Mouse (Mus musculus) lung, postnatal 0 days (tissue): ENCODE measurements at regions not wholly inside any gene's neighbourhood (a gene's known extent, or its start where the extent isn't known, plus 50 kb on each side); places are given as distances from the start of the nearest gene placed in this dataset.

ENCODE experiments used
- ATAC-seq: fragments of 200-750 bp; cut with Nextera tagmentation; 2 replicates; pipeline ENCODE4 v1.8.0; 2017; ENCODE audit warnings: moderate library complexity
- DNase-seq: peaks from one replicate; pipeline ENCODE4 v3.0.0-alpha.2; 2016; ENCODE audit warnings: low spot score
- H3K27ac ChIP-seq: fragments of 300-500 bp; sonication (generic); 2 replicates; pipeline ENCODE4 v1.5.1; 2014; ENCODE audit warnings: antibody characterized with exemption, mild to moderate bottlenecking, low read length, mixed read lengths
- H3K27me3 ChIP-seq: fragments of 300-500 bp; sonication (generic); replicated peaks from 2 replicates; pipeline ENCODE4 v1.6.1; 2014; ENCODE audit warnings: low read length, mixed read lengths; ENCODE audit not compliant: insufficient read depth
- H3K36me3 ChIP-seq: fragments of 300-500 bp; sonication (generic); 2 replicates; pipeline ENCODE4 v1.6.1; 2014; ENCODE audit warnings: low read length, mixed read lengths; ENCODE audit not compliant: insufficient read depth
- H3K4me1 ChIP-seq: fragments of 300-500 bp; sonication (generic); 2 replicates; pipeline ENCODE4 v1.6.1; 2014; ENCODE audit warnings: antibody characterized with exemption, low read depth, low read length, mixed read lengths; ENCODE audit not compliant: insufficient read depth
- H3K4me2 ChIP-seq: fragments of 300-500 bp; sonication (generic); replicated peaks from 2 replicates; pipeline ENCODE4 v1.6.1; 2014; ENCODE audit warnings: low read depth, mild to moderate bottlenecking, low read length, moderate library complexity, mixed read lengths
- H3K4me3 ChIP-seq: fragments of 300-500 bp; sonication (generic); 2 replicates; pipeline ENCODE4 v1.5.1; 2014; ENCODE audit warnings: low read depth, low read length
- H3K9ac ChIP-seq: fragments of 300-500 bp; sonication (generic); replicated peaks from 2 replicates; pipeline ENCODE4 v1.6.1; 2014; ENCODE audit warnings: low read depth, mild to moderate bottlenecking
- H3K9me3 ChIP-seq: fragments of 300-500 bp; sonication (generic); 2 replicates; pipeline ENCODE4 v1.6.1; 2016; ENCODE audit warnings: low read length, mixed read lengths
- CTCF ChIP-seq: IDR thresholded peaks from 2 replicates; pipeline ENCODE4 v1.5.1; 2016; ENCODE audit warnings: antibody characterized with exemption, mild to moderate bottlenecking
- EP300 ChIP-seq: IDR thresholded peaks from 2 replicates; pipeline ENCODE4 v1.6.1; 2016; ENCODE audit warnings: antibody characterized with exemption, mild to moderate bottlenecking, control low read depth
- WGBS: fragments of 180-500 bp; shearing (Covaris S2); extraction: QIAGEN DNeasy Blood & Tissue Kit; methylation state at CpG from one replicate; pipeline ENCODE4 v1.1.7; 2014; 5-methylcytosine and 5-hydroxymethylcytosine counted together

DNA sequence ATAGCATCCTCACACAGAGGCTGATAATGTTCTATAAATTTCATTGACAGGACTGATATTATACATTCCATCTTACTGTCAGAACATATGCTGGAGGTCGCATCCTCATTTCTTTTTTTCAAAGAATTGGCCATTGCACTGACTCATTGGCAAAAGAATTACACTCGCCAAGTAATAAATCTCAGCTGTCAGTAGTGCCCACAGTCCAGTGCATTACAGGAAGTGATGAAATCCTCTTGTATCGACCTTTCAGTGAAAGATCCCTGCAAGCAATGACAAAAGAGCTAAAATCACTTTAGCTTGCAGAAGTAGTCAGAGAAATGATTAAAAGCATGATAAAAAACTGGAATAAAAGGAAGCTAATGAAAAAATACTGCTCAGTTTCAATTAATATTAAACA lies 1353.0 kb upstream of the 1700008P02Rik start:
- H3K9me3 ChIP-seq: no peaks in the 10 kb centered on the region
- WGBS: 43% methylated on average over 3 of the region's 3 CpGs
- no peak for DNase-seq
- ATAC-seq: no peak
- no peak overlapping the region for H3K27ac ChIP-seq
- no peak overlapping the region for H3K4me2 ChIP-seq
- no peak for TF ChIP-seq CTCF
- TF ChIP-seq EP300: no peak
- no peaks in the 10 kb centered on the region for H3K27me3 ChIP-seq
- no peaks in the 10 kb centered on the region for H3K36me3 ChIP-seq
- no peaks in the 10 kb centered on the region for H3K4me1 ChIP-seq
- no peak overlapping the region for H3K9ac ChIP-seq
- H3K4me3 ChIP-seq: no peak overlapping the region

- Histone ChIP-seq H3K4me3 (no peak overlapping the region), H3K4me2 (no peak overlapping the region), H3K36me3 (no peaks in the 10 kb centered on the region), H3K9me3 (no peaks in the 10 kb centered on the region), H3K4me1 (no peaks in the 10 kb centered on the region), H3K27me3 (no peaks in the 10 kb centered on the region), H3K9ac (no peak overlapping the region), H3K27ac (no peak overlapping the region)
- TF ChIP-seq CTCF (no peak), EP300 (no peak)
- no peak for DNase-seq
- ATAC-seq: no peak
- 88% methylated on average over 1 of the region's 1 CpGs for WGBS
These were observed 1333.7 kb upstream of the 1700008P02Rik start for GRCm38 (mm10) chr3:7953911-7954310.

DNA sequence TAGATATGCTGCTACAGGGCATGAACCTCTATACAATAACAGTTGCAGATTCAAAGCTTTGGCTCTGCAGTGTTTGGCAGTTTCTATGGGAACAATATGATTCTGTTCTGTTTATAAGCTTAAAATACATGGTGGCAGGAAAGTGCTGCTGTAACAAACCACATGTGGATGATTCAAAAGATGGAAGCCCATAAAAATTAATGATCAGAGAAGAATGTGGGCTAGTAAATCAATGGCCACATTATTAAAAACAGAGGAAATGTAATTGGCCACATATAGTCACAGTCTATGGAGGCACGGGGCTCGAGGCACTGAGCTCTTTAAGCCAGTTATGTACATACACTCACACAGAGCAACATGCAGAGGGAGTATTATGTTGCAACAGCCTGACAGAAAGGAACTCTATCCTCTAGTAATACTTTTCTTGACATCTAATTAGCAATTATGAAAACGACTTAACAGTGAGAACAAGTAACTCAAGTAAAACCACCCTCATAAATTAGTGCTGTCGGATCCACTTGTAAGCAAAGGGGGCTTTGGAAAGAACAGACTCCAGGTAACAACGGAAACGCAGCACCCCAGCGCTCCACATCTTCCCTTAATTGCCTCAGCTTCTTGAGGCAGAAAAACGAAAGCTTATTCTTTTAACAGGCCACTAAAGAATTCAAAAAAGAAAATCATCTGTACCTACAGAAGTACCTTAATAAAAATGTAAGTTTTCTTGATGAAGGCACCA lies 1323.6 kb upstream of the 1700008P02Rik start:
- WGBS: 54% methylated on average over 8 of the region's 8 CpGs
- ATAC-seq (no peak), DNase-seq (no peak)
- TF ChIP-seq CTCF (no peak), EP300 (no peak)
- Histone ChIP-seq H3K4me3 (no peak overlapping the region), H3K9me3 (no peaks in the 10 kb centered on the region), H3K4me2 (no peak overlapping the region), H3K27me3 (no peaks in the 10 kb centered on the region), H3K27ac (no peak overlapping the region), H3K36me3 (no peaks in the 10 kb centered on the region), H3K9ac (no peak overlapping the region), H3K4me1 (no peaks in the 10 kb centered on the region)
